Mouse (Mus musculus): ENCODE results near the gene Tsnaxip1. TPM values are rescaled to one million over a fixed set of nuclear protein-coding genes. Genes with fewer than 3 reads are reported as not detected.
A peak's percentile ranks its signal among the peaks of the same experiment; 100 is the strongest.

The Tsnaxip1 gene
- polyA plus RNA-seq, 1 experiment, result not detected

DNA sequence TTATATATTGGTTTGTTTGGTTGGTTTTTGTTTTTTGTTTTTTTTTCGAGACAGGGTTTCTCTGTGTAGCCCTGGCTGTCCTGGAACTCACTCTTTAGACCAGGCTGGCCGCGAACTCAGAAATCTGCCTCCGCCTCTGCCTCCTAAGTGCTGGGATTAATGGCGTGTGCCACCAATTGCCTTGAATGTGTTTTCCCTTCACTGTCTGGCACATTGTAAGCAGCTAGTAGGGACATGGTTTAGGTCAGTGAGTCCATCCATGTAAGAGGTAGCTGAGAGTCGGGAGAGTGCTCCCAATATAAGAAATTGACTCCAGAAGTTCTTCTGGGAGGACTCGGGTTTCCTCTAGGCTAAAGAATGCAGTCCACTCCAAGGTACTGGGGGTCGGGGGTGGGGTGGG, 26.8 kb downstream of the Tsnaxip1 start:
- Histone ChIP-seq H3K27me3 (ENCODE audit: control insufficient read depth, insufficient read depth, low read length) (no peaks in the 10 kb centered on the region), H3K27ac (ENCODE audit: insufficient read depth, low read depth, low read length) (no peak overlapping the region), H3K36me3 (ENCODE audit: control insufficient read depth, insufficient read depth, low read length) (no peaks in the 10 kb centered on the region), H3K4me1 (ENCODE audit: control insufficient read depth, insufficient read depth, insufficient read length, low read length) (peaks cover 9% of the 10 kb centered on the region), H3K4me3 (ENCODE audit: low read depth, low read length) (no peak overlapping the region)
- 26% methylated on average over 8 of the region's 8 CpGs for WGBS
- TF ChIP-seq POLR2A (IDR thresholded peaks at IDR 0.05; ENCODE audit: low read depth, low read length), result no peak
- TF ChIP-seq CTCF (IDR thresholded peaks at IDR 0.05; ENCODE audit: extremely low read depth, insufficient read length, insufficient replicate concordance, low read depth, low read length), result no peak

DNA sequence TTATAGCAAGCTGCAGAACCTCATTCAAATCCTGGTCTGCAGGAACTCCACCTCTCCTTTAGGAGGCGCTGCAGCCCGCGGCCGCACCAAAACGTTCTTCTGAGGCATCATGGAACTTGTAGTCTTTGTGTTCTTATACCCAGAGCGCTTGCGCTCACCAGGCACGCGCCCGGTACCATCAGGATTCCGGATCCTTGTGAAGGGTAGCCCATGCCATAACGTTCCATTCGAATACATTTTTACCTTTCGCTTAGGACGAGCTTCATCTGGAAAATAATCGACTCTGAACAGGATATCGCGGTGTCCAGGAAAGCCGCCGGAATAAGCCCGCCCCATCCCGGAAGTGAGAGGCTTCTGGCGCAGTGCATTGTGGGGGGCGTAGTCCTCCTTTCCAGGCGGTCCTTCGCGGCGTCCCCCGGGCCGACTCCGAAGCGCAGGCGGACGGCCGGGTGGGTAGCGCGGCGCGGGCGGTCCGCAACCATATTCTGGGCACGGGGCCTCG, 27.2 kb downstream of the Tsnaxip1 start, which contains the start of gene Thap11:
Gene Thap11 (plus strand): TSS at position 418 of the 502 bp plus-strand sequence.
- Histone ChIP-seq H3K27me3 (ENCODE audit: control insufficient read depth, insufficient read depth, low read length) (no peaks in the 10 kb centered on the region), H3K4me3 (ENCODE audit: low read depth, low read length) (peak within 1 kb of the TSS; percentile 78), H3K4me1 (ENCODE audit: control insufficient read depth, insufficient read depth, insufficient read length, low read length) (peaks cover 9% of the 10 kb centered on the region), H3K27ac (ENCODE audit: insufficient read depth, low read depth, low read length) (peak within 1 kb of the TSS; percentile 50), H3K36me3 (ENCODE audit: control insufficient read depth, insufficient read depth, low read length) (no peaks in the 10 kb centered on the region)
- WGBS, result under 1% methylated on average over 43 of the region's 43 CpGs
- TF ChIP-seq POLR2A (IDR thresholded peaks at IDR 0.05; ENCODE audit: low read depth, low read length) (peak; percentile 46; the same call in 1 of the 2 replicates), CTCF (IDR thresholded peaks at IDR 0.05; ENCODE audit: extremely low read depth, insufficient read length, insufficient replicate concordance, low read depth, low read length) (peak; percentile 95)

DNA sequence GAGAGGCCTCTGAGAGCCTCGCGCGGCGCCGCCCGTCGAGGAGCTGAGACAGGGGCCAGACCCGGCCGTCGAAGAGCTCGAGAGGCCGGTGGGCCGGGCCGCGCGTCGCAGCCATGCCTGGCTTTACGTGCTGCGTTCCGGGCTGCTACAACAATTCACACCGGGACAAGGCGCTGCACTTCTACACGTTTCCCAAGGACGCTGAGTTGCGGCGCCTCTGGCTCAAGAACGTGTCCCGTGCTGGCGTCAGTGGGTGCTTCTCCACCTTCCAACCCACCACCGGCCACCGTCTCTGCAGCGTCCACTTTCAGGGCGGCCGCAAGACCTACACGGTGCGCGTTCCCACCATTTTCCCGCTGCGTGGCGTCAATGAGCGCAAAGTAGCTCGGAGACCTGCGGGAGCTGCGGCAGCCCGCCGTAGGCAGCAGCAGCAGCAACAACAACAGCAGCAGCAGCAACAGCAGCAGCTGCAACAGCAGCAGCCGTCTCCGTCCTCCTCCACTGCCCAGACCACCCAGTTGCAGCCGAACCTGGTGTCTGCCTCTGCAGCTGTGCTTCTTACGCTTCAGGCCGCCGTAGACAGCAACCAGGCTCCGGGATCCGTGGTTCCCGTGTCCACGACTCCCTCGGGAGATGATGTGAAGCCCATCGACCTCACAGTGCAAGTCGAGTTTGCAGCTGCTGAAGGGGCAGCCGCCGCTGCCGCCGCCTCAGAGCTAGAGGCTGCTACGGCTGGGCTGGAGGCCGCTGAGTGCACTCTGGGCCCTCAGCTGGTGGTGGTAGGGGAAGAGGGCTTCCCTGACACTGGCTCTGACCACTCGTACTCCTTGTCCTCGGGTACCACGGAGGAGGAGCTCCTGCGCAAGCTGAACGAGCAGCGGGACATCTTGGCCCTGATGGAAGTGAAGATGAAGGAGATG, 28.0 kb downstream of the Tsnaxip1 start:
- Histone ChIP-seq H3K4me3 (ENCODE audit: low read depth, low read length) (peak overlapping the region; percentile 78), H3K27me3 (ENCODE audit: control insufficient read depth, insufficient read depth, low read length) (no peaks in the 10 kb centered on the region), H3K27ac (ENCODE audit: insufficient read depth, low read depth, low read length) (peak overlapping the region; percentile 42), H3K36me3 (ENCODE audit: control insufficient read depth, insufficient read depth, low read length) (no peaks in the 10 kb centered on the region), H3K4me1 (ENCODE audit: control insufficient read depth, insufficient read depth, insufficient read length, low read length) (peaks cover 9% of the 10 kb centered on the region)
- WGBS, result under 1% methylated on average over 71 of the region's 71 CpGs
- TF ChIP-seq CTCF (IDR thresholded peaks at IDR 0.05; ENCODE audit: extremely low read depth, insufficient read length, insufficient replicate concordance, low read depth, low read length) (no peak), POLR2A (IDR thresholded peaks at IDR 0.05; ENCODE audit: low read depth, low read length) (0 out of 2 replicates have a peak, but pooled peaks have one; percentile 4)

GRCm38 (mm10) chr8:105856168-105856835, 28.8 kb downstream of the Tsnaxip1 start:
- no peaks in the 10 kb centered on the region for H3K27me3 ChIP-seq (ENCODE audit: control insufficient read depth, insufficient read depth, low read length)
- no peaks in the 10 kb centered on the region for H3K36me3 ChIP-seq (ENCODE audit: control insufficient read depth, insufficient read depth, low read length)
- H3K4me3 ChIP-seq (ENCODE audit: low read depth, low read length), result peak overlapping the region; percentile 78
- TF ChIP-seq CTCF (IDR thresholded peaks at IDR 0.05; ENCODE audit: extremely low read depth, insufficient read length, insufficient replicate concordance, low read depth, low read length) (no peak), POLR2A (IDR thresholded peaks at IDR 0.05; ENCODE audit: low read depth, low read length) (no peak)
- no peak overlapping the region for H3K27ac ChIP-seq (ENCODE audit: insufficient read depth, low read depth, low read length)
- peaks cover 9% of the 10 kb centered on the region for H3K4me1 ChIP-seq (ENCODE audit: control insufficient read depth, insufficient read depth, insufficient read length, low read length)
- 9% methylated on average over 15 of the region's 15 CpGs for WGBS

GRCm38 (mm10) chr8:105858495-105858894, 31.0 kb downstream of the Tsnaxip1 start:
- WGBS, result 76% methylated on average over 5 of the region's 5 CpGs
- Histone ChIP-seq H3K36me3 (ENCODE audit: control insufficient read depth, insufficient read depth, low read length) (no peaks in the 10 kb centered on the region), H3K4me3 (ENCODE audit: low read depth, low read length) (no peak overlapping the region), H3K4me1 (ENCODE audit: control insufficient read depth, insufficient read depth, insufficient read length, low read length) (peaks cover 16% of the 10 kb centered on the region), H3K27me3 (ENCODE audit: control insufficient read depth, insufficient read depth, low read length) (no peaks in the 10 kb centered on the region), H3K27ac (ENCODE audit: insufficient read depth, low read depth, low read length) (no peak overlapping the region)
- TF ChIP-seq CTCF (IDR thresholded peaks at IDR 0.05; ENCODE audit: extremely low read depth, insufficient read length, insufficient replicate concordance, low read depth, low read length) (no peak), POLR2A (IDR thresholded peaks at IDR 0.05; ENCODE audit: low read depth, low read length) (no peak)

- TF ChIP-seq POLR2A (IDR thresholded peaks at IDR 0.05; ENCODE audit: low read depth, low read length) (no peak), CTCF (IDR thresholded peaks at IDR 0.05; ENCODE audit: extremely low read depth, insufficient read length, insufficient replicate concordance, low read depth, low read length) (no peak)
- H3K27me3 ChIP-seq (ENCODE audit: control insufficient read depth, insufficient read depth, low read length), result no peaks in the 10 kb centered on the region
- peaks cover 16% of the 10 kb centered on the region for H3K4me1 ChIP-seq (ENCODE audit: control insufficient read depth, insufficient read depth, insufficient read length, low read length)
- no peaks in the 10 kb centered on the region for H3K36me3 ChIP-seq (ENCODE audit: control insufficient read depth, insufficient read depth, low read length)
- 0 out of 2 replicates have a peak overlapping the region, but pooled peaks have one; percentile 90 for H3K27ac ChIP-seq (ENCODE audit: insufficient read depth, low read depth, low read length)
- no peak overlapping the region for H3K4me3 ChIP-seq (ENCODE audit: low read depth, low read length)
- 65% methylated on average over 5 of the region's 5 CpGs for whole genome bisulfite sequencing
Measured at GRCm38 (mm10) chr8:105859314-105859713, 31.8 kb downstream of the Tsnaxip1 start.
